Mouse (Mus musculus): ENCODE data around the gene Ccdc174. TPM values are rescaled to one million over a fixed set of nuclear protein-coding genes. Genes with fewer than 3 reads are reported as not detected.

Gene Ccdc174
- total RNA-seq, 2 experiments from 2014 or later, result 11.9 to 15.1 TPM

DNA sequence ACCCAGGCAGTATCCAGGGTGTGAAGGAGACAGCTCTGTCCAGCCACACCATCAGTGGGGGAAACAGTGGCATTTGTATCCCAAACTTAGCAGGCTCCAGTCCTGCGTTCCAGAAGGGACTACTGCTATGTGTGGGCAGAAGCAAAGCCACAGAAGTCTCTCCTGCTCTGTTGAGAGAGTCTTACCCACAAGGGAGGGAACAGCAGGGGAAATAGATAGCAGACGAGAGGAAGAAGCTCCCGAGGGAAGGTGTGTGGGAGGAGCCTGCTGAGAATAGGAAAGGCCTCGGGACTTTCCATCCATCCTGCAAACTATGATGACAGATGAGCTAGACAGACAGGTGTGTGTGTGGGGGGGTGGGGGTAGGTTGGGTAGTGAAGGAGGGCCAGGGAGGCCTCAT is 39.4 kb downstream of the Ccdc174 start:
- DNase-seq (ENCODE audit: low spot score in 2 of 2), result no peak

DNA sequence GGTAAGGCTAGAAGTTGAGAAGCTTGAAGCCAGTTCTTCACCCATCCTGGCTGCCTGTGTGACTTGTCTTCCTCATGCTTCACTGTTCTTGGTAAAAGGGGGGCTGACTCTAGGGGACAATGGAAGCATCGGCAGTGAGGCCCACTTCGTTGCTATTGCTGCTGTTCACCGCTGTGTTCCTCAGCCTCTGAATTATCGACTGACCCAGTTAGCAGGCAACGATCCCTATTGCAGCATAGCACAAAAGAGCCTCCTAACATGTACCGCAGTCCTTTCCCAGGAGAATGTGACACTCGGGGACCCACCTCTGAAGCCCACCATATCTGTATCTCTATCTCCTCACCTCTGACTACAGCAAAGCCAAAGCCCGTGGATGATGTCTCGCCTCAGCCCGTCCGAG is 39.9 kb downstream of the Ccdc174 start:
- no peak for DNase-seq (ENCODE audit: low spot score in 2 of 2)

- DNase-seq (ENCODE audit: low spot score in 2 of 2), result no peak
Observed at GRCm38 (mm10) chr6:91931231-91931630, 53.4 kb downstream of the Ccdc174 start.

DNA sequence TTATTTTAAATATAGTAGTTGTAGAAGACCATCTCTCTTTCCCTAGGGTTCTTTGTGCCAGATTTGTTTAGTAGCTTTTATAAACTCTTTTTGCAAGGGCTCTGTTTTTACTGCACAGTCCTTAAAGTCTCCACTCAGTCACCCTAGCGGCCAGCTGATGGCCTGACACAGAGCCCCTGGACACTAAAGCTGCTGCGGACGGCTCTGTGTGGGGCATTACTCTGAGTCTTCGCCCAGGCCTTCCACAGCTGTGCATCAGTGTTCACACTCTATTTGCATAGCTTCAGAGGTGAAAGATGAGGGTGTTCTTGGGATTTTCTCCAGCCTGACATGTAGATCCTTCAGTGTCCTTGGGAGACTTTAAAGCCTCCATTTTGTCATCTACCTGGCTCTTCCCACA is 60.6 kb downstream of the Ccdc174 start:
- DNase-seq (ENCODE audit: low spot score in 2 of 2), result no peak

GRCm38 (mm10) chr6:91948426-91948825 is 70.6 kb downstream of the Ccdc174 start:
- DNase-seq (ENCODE audit: low spot score in 2 of 2), result no peak

Other genes with a start within 250 kb of the Ccdc174 start
- gene Slc6a6, start 194.0 kb upstream of the Ccdc174 start, total RNA-seq (2021), result 10 to 100 TPM; 53.5 to 56.9 TPM
- 10 to 100 TPM; 14.6 to 18.4 TPM for gene Grip2, start 50.8 kb upstream of the Ccdc174 start, total RNA-seq (2021)
- gene 4930590J08Rik, start 24.8 kb downstream of the Ccdc174 start, total RNA-seq (2021), result 1 to 10 TPM; 1.1 to 1.6 TPM
- 10 to 100 TPM; 22.1 to 25.3 TPM for gene Fgd5, start 100.8 kb downstream of the Ccdc174 start, total RNA-seq (2021)
- gene Nr2c2, start 213.3 kb downstream of the Ccdc174 start, total RNA-seq (2021), result 10 to 100 TPM; 38.0 to 41.3 TPM